Mouse (Mus musculus) lung, postnatal 0 days (tissue): ENCODE data around the gene Csf2rb2.

Experiments
- CTCF ChIP-seq: IDR thresholded peaks from 2 replicates; pipeline ENCODE4 v1.5.1; 2016; ENCODE audit warnings: antibody characterized with exemption, mild to moderate bottlenecking
- EP300 ChIP-seq: IDR thresholded peaks from 2 replicates; pipeline ENCODE4 v1.6.1; 2016; ENCODE audit warnings: antibody characterized with exemption, mild to moderate bottlenecking, control low read depth

- TF ChIP-seq CTCF = no peak
- TF ChIP-seq EP300 = no peak
These were observed 5.5 kb upstream of the Csf2rb2 start for GRCm38 (mm10) chr15:78310971-78311370.
